Mouse (Mus musculus): ENCODE results near the gene C9orf72.
"Not testable (repeated sequence)": the region's sequence is repeated elsewhere in the genome, so short reads cannot be mapped to it uniquely, and the experiment has no call there.

Gene C9orf72

GRCm38 (mm10) chr4:35225734-35226495 is at the start of gene C9orf72:
Gene C9orf72 (minus strand): TSS chr4:35226175.
- DNase-seq, result peak; percentile 96

GRCm38 (mm10) chr4:35259006-35259405 is 33.0 kb upstream of the C9orf72 start:
- DNase-seq, result no peak

- DNase-seq, result no peak
These were observed 18.0 kb upstream of the C9orf72 start for GRCm38 (mm10) chr4:35244023-35244422.

GRCm38 (mm10) chr4:35241735-35242134 is 15.8 kb upstream of the C9orf72 start:
- no peak for DNase-seq

GRCm38 (mm10) chr4:35238696-35239095 is 12.7 kb upstream of the C9orf72 start:
- no peak for DNase-seq

- DNase-seq, result not testable (repeated sequence)
These were observed 12.3 kb upstream of the C9orf72 start for GRCm38 (mm10) chr4:35238240-35238639.

- no peak for DNase-seq
These were observed 10.3 kb upstream of the C9orf72 start for GRCm38 (mm10) chr4:35236313-35236712.

- no peak for DNase-seq
These were observed 2.3 kb upstream of the C9orf72 start for GRCm38 (mm10) chr4:35228260-35228659.

GRCm38 (mm10) chr4:35226496-35226992 is 569 bp upstream of the C9orf72 start:
- DNase-seq, result no peak

- DNase-seq, result no peak
These were observed 738 bp downstream of the C9orf72 start for GRCm38 (mm10) chr4:35225141-35225733.

GRCm38 (mm10) chr4:35224101-35224500 is 1.9 kb downstream of the C9orf72 start:
- no peak for DNase-seq

- DNase-seq, result no peak
These were observed 2.5 kb downstream of the C9orf72 start for GRCm38 (mm10) chr4:35223376-35223988.

GRCm38 (mm10) chr4:35221903-35222302 is 4.1 kb downstream of the C9orf72 start:
- no peak for DNase-seq

- DNase-seq, result no peak
These were observed 4.8 kb downstream of the C9orf72 start for GRCm38 (mm10) chr4:35221131-35221530.

GRCm38 (mm10) chr4:35220108-35220731 is 5.8 kb downstream of the C9orf72 start:
- no peak for DNase-seq

GRCm38 (mm10) chr4:35204659-35205058 is 21.3 kb downstream of the C9orf72 start:
- DNase-seq, result no peak

- DNase-seq, result no peak
These were observed 22.3 kb downstream of the C9orf72 start for GRCm38 (mm10) chr4:35203724-35204123.

- DNase-seq, result no peak
These were observed 24.3 kb downstream of the C9orf72 start for GRCm38 (mm10) chr4:35201700-35202099.

GRCm38 (mm10) chr4:35192725-35193124 is 33.2 kb downstream of the C9orf72 start:
- no peak for DNase-seq

- DNase-seq, result no peak
These were observed 36.2 kb downstream of the C9orf72 start for GRCm38 (mm10) chr4:35189794-35190193.

GRCm38 (mm10) chr4:35187617-35188326 is 38.2 kb downstream of the C9orf72 start:
- no peak for DNase-seq

GRCm38 (mm10) chr4:35177926-35178645 is 47.9 kb downstream of the C9orf72 start:
- DNase-seq, result no peak

Measured in thymus, postnatal 4 days (tissue).